Mouse (Mus musculus) limb, embryonic 12.5 days (tissue): ENCODE measurements around the gene 4930404H24Rik. TPM values are rescaled to one million over a fixed set of nuclear protein-coding genes. Genes with fewer than 3 reads are reported as not detected.

Source experiments
- ATAC-seq: fragments of 200-750 bp; cut with Nextera tagmentation; 2 replicates; pipeline ENCODE4 v1.8.0; 2017; ENCODE audit warnings: low read depth, moderate TSS enrichment; ENCODE audit not compliant: insufficient number of reproducible peaks, insufficient read depth, low FRiP score, low TSS enrichment
- H3K27ac ChIP-seq: fragments of 300-500 bp; sonication (generic); 2 replicates; pipeline ENCODE4 v1.5.1; 2016; ENCODE audit warnings: mild to moderate bottlenecking, moderate library complexity
- H3K27me3 ChIP-seq: fragments of 300-500 bp; sonication (generic); 2 replicates; pipeline ENCODE4 v1.6.1; 2016; ENCODE audit warnings: mild to moderate bottlenecking, moderate library complexity
- H3K36me3 ChIP-seq: fragments of 300-500 bp; sonication (generic); 2 replicates; pipeline ENCODE4 v1.6.1; 2016; ENCODE audit warnings: mild to moderate bottlenecking, moderate library complexity
- H3K4me1 ChIP-seq: fragments of 300-500 bp; sonication (generic); replicated peaks from 2 replicates; pipeline ENCODE4 v1.6.1; 2016
- H3K4me2 ChIP-seq: fragments of 300-500 bp; sonication (generic); 2 replicates; pipeline ENCODE4 v1.6.1; 2016; ENCODE audit warnings: mild to moderate bottlenecking, moderate library complexity
- H3K4me3 ChIP-seq: fragments of 300-500 bp; sonication (generic); replicated peaks from 2 replicates; pipeline ENCODE4 v1.5.1; 2016; ENCODE audit warnings: mild to moderate bottlenecking
- H3K9ac ChIP-seq: fragments of 300-500 bp; sonication (generic); replicated peaks from 2 replicates; pipeline ENCODE4 v1.6.1; 2016; ENCODE audit warnings: mild to moderate bottlenecking, moderate library complexity
- H3K9me3 ChIP-seq: fragments of 300-500 bp; sonication (generic); 2 replicates; pipeline ENCODE4 v1.6.1; 2016; ENCODE audit warnings: mild to moderate bottlenecking, moderate library complexity
- WGBS: fragments of 180-500 bp; shearing (Covaris S2); methylation state at CpG from one replicate; pipeline ENCODE4 v1.1.7; 2016; 5-methylcytosine and 5-hydroxymethylcytosine counted together
- polyA plus RNA-seq: library from polyadenylated mRNA; unstranded; fragments of >200 nt; fragmentation: Nextera tagmentation; extraction: Ambion mirVana; gene quantifications from 2 replicates; pipeline ENCODE4 v1.2.1, GENCODE M21; 2016

4930404H24Rik gene
- polyA plus RNA-seq, 1 experiment from 2014 or later = not detected

DNA sequence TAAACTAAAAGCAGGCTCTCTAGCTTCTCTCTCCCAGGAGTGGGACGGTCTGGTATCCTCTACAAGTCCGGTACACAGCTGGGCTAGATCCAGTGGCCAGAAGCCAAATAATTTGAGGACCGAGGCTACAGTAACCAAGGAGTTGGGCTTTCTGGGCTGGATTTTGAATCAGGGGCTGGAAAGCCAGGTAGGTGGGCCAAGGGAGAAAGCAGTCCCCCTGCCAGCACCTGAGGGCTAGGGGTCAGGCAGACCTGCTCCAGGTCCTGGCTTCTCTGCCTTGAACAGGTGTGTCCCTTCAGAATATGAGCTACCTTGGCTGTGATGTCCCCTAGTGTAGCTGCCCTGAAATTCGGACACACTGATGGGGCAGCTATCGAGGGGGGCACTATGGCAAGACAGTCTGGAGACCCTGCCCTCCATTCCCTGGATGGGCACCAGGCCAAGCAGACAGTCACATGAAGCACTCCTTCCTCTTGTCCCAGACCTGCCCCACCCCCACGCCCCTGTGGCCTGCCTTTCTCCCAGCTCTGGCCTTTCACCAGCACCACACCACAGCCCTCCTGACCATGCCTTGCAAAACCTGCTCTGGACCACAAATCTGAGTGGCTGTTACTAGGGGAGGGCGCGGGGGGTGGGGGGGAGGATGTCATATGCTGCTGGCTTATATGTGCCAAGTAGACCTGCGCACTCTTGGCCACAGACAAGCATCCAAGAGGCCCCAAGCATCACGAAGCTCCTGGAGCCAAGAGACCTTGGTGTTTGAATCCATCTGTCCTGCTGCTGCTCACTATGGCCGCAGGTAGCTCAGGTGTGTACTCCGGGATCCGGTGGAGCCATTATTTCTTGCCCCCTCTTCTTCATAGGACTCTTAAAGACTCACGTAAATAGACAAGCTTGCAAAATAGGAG lies 20.1 kb downstream of the 4930404H24Rik start:
- peaks cover 27% of the 10 kb centered on the region for H3K27me3 ChIP-seq
- no peak overlapping the region for H3K4me3 ChIP-seq
- peaks cover 21% of the 10 kb centered on the region for H3K4me1 ChIP-seq
- WGBS = 80% methylated on average over 14 of the region's 14 CpGs
- no peaks in the 10 kb centered on the region for H3K9me3 ChIP-seq
- H3K4me2 ChIP-seq = no peak overlapping the region
- H3K36me3 ChIP-seq = no peaks in the 10 kb centered on the region
- no peak overlapping the region for H3K9ac ChIP-seq
- no peak overlapping the region for H3K27ac ChIP-seq
- no peak for ATAC-seq

DNA sequence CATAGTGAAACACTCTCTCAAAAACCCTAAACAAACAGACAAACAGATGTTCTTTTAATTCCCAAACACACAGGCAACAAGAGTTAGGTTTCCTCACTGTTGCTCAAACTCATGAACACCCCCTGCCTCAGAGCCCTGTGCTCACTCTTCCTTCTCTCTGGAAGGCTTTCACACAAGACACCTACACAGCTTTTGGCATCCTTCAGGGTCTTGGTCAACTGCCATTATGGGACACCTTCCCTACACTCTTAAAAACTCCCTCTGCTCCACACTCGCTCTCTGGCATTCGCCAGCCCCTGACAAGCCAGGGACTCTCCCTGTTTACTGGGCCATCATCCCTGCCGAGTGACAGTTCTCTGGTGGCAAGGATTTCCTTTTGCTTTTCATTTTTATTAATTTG lies 21.4 kb downstream of the 4930404H24Rik start:
- peaks cover 26% of the 10 kb centered on the region for H3K27me3 ChIP-seq
- H3K4me2 ChIP-seq = no peak overlapping the region
- H3K4me1 ChIP-seq = peaks cover 19% of the 10 kb centered on the region
- no peak for ATAC-seq
- no peaks in the 10 kb centered on the region for H3K9me3 ChIP-seq
- no peak overlapping the region for H3K9ac ChIP-seq
- 82% methylated on average over 3 of the region's 3 CpGs for whole genome bisulfite sequencing
- H3K27ac ChIP-seq = no peak overlapping the region
- no peak overlapping the region for H3K4me3 ChIP-seq
- H3K36me3 ChIP-seq = no peaks in the 10 kb centered on the region

DNA sequence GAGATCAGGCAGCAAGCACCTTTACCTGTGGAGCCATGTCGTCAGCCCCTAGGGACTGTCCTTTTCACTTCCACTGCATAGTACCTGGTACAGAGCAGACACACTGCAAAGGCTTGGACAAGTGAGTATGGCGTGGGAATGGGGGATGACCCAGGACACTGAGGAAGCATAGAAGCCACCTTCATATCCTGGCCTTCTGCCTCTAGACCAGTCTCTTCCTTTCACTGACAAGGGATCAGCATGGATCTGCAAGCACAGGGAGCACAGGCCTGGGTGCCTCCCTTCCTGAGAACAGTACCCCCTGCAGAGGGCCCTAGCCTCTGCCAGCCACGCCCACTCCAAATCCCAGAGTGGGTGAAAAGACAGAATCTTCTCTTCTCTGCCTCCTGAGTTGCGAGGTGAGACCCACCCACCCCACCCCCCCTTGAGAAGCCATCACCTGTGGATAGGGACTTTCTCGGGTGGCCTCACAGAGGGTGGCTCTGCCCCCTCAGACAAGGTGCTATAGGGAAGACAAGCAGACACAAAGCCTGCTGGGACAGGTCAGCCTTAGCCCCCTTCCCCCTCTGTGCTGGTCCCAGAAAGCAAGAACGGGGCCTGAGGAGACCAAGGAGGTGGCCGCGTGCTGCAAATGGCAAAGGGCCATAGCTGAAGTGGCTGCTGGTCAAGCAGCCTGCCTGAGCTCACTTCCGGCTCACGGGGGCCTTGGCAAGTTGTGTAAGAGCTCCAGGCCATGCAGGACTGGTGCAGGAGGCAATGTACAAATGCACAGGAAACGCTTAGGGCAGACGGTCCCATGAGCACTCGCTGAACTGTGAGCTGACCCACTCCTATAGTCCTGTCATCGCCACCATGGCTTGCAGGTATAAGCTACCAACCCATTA lies 22.1 kb downstream of the 4930404H24Rik start:
- peaks cover 19% of the 10 kb centered on the region for H3K27me3 ChIP-seq
- H3K27ac ChIP-seq = no peak overlapping the region
- no peak overlapping the region for H3K4me2 ChIP-seq
- ATAC-seq = no peak
- H3K36me3 ChIP-seq = no peaks in the 10 kb centered on the region
- H3K4me1 ChIP-seq = peaks cover 12% of the 10 kb centered on the region
- 81% methylated on average over 14 of the region's 14 CpGs for WGBS
- H3K4me3 ChIP-seq = no peak overlapping the region
- H3K9ac ChIP-seq = no peak overlapping the region
- no peaks in the 10 kb centered on the region for H3K9me3 ChIP-seq

DNA sequence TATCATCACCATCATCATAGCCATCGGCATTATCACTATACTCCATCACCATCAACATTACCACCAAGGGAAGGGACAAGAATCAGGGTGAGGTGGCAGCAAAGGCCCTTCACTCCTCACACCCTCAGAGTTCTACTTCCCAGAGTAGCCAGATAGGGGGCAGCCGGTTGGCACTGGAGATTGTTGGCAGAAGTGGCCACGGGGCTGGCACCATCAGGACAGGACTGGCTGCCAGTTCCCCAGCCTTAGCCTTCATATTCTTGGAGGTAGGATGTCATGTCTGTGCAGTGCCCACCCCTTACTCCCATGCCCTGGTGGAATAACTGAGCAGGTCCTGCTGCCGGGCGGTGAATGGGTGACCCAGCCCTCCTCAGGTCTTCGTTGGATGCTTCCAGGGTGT lies 23.0 kb downstream of the 4930404H24Rik start:
- 84% methylated on average over 6 of the region's 6 CpGs for WGBS
- Histone ChIP-seq H3K27ac (no peak overlapping the region), H3K4me3 (no peak overlapping the region), H3K9ac (no peak overlapping the region), H3K36me3 (no peaks in the 10 kb centered on the region), H3K9me3 (no peaks in the 10 kb centered on the region), H3K27me3 (peaks cover 16% of the 10 kb centered on the region), H3K4me1 (peaks cover 11% of the 10 kb centered on the region; the same call in 1 of the 2 replicates), H3K4me2 (no peak overlapping the region)
- no peak for ATAC-seq

DNA sequence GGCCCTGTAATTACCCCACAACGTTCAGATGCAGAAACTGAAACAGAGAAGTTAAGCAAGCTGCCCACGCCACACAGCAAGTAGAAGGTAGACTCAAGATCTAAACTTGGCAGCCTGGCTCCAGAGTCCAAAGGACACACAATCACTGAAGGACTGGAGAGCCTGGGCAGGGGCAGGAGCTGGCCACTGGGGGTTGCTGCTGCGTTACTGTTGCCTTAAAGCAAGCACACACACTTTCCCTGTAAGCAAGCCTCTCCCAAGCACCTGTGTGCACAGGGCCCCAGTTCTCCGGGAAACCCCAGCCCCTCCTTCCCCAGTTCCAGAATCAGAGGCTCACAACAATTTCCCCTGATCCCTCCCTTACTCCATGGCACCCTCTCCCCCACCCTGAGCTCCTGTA lies 24.4 kb downstream of the 4930404H24Rik start:
- ATAC-seq = no peak
- no peak overlapping the region for H3K27ac ChIP-seq
- no peak overlapping the region for H3K9ac ChIP-seq
- peaks cover 6% of the 10 kb centered on the region for H3K27me3 ChIP-seq
- no peak overlapping the region for H3K4me3 ChIP-seq
- H3K9me3 ChIP-seq = no peaks in the 10 kb centered on the region
- peaks cover 5% of the 10 kb centered on the region; the same call in 1 of the 2 replicates for H3K4me1 ChIP-seq
- 46% methylated on average over 4 of the region's 4 CpGs for WGBS
- H3K4me2 ChIP-seq = no peak overlapping the region
- H3K36me3 ChIP-seq = no peaks in the 10 kb centered on the region

DNA sequence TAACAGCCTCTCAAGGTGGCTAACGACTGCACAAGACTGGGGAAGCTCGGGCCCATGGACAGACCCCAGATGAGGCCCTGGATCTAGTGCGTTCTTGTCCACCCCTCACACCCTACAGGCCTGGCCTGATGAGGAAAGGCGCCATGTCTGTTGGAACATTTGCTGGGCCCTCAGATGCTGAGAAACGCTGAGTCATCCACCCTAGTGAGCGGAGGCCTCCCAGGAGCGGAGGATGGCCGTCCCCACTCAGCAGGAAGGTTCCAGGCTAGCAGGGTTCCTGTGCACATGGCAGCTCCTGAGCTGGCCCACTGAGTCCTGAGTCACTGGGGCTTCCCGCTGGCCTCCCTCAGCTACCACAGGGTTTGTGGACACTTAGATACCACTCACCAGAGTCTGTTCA lies 27.5 kb downstream of the 4930404H24Rik start:
- Histone ChIP-seq H3K27ac (no peak overlapping the region), H3K4me1 (peaks cover 11% of the 10 kb centered on the region)
- WGBS = 78% methylated on average over 9 of the region's 9 CpGs

DNA sequence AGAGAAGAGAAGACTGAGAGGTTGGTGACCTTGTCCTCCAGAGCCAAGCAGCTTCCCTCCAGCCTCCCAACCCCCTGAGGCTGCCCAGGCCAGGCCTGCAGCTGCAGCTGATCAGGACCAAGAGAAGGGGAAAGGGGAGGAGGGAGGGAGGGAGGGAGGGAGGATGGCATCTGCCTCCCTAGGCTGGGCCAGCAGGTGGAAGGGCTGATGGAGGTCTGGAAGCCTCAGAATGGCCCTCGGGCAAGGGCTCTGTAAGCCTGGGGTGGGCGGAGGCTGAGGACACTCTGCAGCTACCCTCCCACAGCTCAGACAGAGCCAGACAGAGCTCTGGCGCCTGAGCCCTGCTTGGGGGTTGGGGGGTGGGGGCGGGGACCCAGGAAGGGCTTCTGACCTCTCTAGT lies 29.7 kb downstream of the 4930404H24Rik start:
- H3K4me1 ChIP-seq = peaks cover 17% of the 10 kb centered on the region
- no peak for ATAC-seq
- H3K9ac ChIP-seq = peak overlapping the region; percentile 23; the same call in 1 of the 2 replicates
- 20% methylated on average over 4 of the region's 4 CpGs for WGBS
- H3K27ac ChIP-seq = no peak overlapping the region
- H3K36me3 ChIP-seq = no peaks in the 10 kb centered on the region
- H3K9me3 ChIP-seq = no peaks in the 10 kb centered on the region
- no peak overlapping the region for H3K4me3 ChIP-seq
- H3K4me2 ChIP-seq = no peak overlapping the region
- peaks cover 42% of the 10 kb centered on the region for H3K27me3 ChIP-seq

More for the DNA sequence above, 27.5 kb downstream of the 4930404H24Rik start:
- no peak overlapping the region for H3K9ac ChIP-seq
- H3K27me3 ChIP-seq = peaks cover 26% of the 10 kb centered on the region
- H3K36me3 ChIP-seq = no peaks in the 10 kb centered on the region
- no peak for ATAC-seq
- no peak overlapping the region for H3K4me3 ChIP-seq
- H3K4me2 ChIP-seq = no peak overlapping the region
- H3K9me3 ChIP-seq = no peaks in the 10 kb centered on the region

DNA sequence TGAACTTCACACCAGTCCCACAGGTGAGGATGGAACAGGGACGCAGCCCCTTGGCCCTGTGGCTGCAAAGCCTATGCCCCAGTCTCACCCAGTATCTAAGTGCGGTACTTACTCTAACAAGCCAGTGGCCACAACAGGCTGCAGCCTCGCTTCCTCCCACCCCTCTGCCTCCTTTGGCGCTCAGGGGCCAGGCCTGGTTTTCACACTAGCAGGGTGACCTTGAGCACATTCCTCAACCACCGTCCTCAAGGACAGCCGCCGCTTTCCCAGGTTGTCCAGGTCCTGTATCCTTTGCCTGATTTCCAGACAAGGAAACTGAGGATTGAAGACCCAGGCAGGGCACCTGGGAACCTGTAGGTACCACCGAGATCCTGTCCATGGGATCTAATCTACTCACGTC lies 30.6 kb downstream of the 4930404H24Rik start:
- no peak for ATAC-seq
- Histone ChIP-seq H3K4me2 (no peak overlapping the region), H3K9me3 (no peaks in the 10 kb centered on the region), H3K4me3 (no peak overlapping the region), H3K4me1 (peaks cover 25% of the 10 kb centered on the region), H3K9ac (no peak overlapping the region), H3K36me3 (no peaks in the 10 kb centered on the region), H3K27me3 (peaks cover 51% of the 10 kb centered on the region), H3K27ac (no peak overlapping the region)
- 57% methylated on average over 9 of the region's 9 CpGs for WGBS

DNA sequence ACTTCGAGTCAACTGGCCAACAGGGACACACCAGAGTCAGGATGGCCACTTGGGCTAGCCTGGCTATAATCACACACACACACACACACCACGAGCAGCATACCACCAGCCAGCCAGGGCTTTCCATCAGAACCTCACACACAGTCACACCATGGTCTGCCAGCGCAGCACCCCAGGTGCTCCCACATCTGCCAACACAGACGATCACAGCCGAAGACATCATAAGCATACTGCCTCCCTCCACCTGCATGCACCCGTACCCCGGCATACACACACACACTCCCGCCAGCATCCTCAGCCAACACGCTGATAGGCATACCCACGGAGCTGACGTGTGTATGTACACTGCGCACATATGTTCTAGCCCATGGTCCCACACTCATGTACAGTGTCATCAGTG lies 31.1 kb downstream of the 4930404H24Rik start:
- peaks cover 56% of the 10 kb centered on the region for H3K27me3 ChIP-seq
- 85% methylated on average over 12 of the region's 12 CpGs for WGBS
- ATAC-seq = no peak
- H3K27ac ChIP-seq = no peak overlapping the region
- H3K36me3 ChIP-seq = no peaks in the 10 kb centered on the region
- no peak overlapping the region for H3K9ac ChIP-seq
- H3K4me1 ChIP-seq = peaks cover 30% of the 10 kb centered on the region
- no peak overlapping the region for H3K4me3 ChIP-seq
- no peak overlapping the region for H3K4me2 ChIP-seq
- H3K9me3 ChIP-seq = no peaks in the 10 kb centered on the region

DNA sequence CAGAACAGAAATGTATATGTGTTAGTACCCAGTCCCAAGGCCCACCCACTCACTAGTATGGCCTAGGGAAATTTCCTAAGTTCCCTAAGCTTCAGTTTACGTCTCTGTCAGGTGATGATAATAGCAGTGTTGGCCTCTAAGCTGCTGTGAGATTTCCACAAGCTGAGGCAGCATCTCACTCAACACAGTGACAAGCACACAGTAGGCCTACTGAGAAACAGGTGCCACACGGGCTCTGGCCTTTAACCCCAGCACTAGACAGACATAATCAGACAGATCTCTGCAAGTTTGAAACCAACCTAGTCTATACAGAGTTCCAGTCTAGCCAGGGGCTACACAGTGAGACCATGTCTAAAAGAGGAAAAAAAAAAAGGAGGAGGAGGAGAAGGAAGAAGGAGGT lies 32.1 kb downstream of the 4930404H24Rik start:
- no peak for ATAC-seq
- no peaks in the 10 kb centered on the region for H3K36me3 ChIP-seq
- 70% methylated on average over 2 of the region's 2 CpGs for WGBS
- no peaks in the 10 kb centered on the region for H3K9me3 ChIP-seq
- no peak overlapping the region for H3K9ac ChIP-seq
- H3K4me1 ChIP-seq = peaks cover 38% of the 10 kb centered on the region
- no peak overlapping the region for H3K4me3 ChIP-seq
- H3K27ac ChIP-seq = no peak overlapping the region
- peaks cover 66% of the 10 kb centered on the region for H3K27me3 ChIP-seq
- H3K4me2 ChIP-seq = no peak overlapping the region

DNA sequence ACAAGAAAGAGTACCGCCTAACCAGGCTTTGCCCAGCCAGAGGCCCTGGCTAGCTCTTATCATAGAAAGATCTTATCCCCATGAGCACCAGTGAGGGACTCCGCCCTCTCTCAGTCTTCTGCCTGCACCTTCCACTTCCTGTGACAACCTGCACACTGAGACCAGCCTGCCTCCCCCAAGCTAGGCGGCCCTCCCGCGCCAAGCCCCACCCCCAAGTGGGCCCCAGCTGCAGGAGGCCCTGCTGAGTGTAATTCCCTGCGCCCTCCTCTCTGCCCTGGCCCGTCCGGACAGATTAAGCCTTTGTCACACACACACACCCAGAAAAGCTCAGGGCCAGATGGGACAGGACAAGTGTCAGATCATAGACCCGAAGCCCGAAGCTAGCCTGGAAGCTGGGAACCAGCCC lies 33.3 kb downstream of the 4930404H24Rik start:
- no peak overlapping the region for H3K4me2 ChIP-seq
- H3K9me3 ChIP-seq = no peaks in the 10 kb centered on the region
- H3K27ac ChIP-seq = no peak overlapping the region
- 0 out of 2 replicates have a peak overlapping the region, but pooled peaks have one; percentile 27 for H3K9ac ChIP-seq
- 11% methylated on average over 10 of the region's 10 CpGs for WGBS
- ATAC-seq = no peak
- no peaks in the 10 kb centered on the region for H3K36me3 ChIP-seq
- H3K27me3 ChIP-seq = peaks cover 78% of the 10 kb centered on the region
- peaks cover 44% of the 10 kb centered on the region for H3K4me1 ChIP-seq
- no peak overlapping the region for H3K4me3 ChIP-seq
